Mouse (Mus musculus): Measurements from ENCODE around the gene Ngfr.

Gene Ngfr

DNA sequence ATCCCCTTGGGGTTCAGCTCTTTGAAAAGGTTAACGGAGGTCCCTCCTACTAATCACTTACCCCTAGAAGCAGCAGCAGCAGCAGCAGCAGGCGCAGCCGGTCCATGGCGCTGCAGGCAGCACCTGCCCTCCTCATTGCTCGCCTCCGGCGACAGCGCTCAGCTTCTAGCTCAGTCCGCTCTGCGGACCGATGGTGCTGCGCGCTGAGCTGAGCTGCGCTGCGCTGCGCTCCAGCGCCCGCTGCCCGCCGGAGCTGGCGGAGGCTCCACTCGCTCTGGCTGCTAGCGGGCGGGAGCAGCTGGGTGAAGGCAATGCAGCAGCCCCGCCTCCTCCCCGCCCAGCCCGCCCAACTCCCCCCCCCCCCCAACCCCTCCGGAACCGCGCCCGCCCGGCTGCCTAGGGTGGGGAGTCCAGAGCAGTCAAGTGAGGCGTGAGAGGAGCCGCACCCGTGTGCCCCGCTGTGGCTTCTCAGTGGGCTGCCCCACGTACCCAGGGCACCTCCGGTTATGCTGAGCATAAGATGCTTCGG, at the start of gene Ngfr:
TSS of gene Ngfr (minus strand) at position 313 of the 529 bp plus-strand sequence.
- 3% methylated on average over 38 of the region's 39 CpGs for WGBS

DNA sequence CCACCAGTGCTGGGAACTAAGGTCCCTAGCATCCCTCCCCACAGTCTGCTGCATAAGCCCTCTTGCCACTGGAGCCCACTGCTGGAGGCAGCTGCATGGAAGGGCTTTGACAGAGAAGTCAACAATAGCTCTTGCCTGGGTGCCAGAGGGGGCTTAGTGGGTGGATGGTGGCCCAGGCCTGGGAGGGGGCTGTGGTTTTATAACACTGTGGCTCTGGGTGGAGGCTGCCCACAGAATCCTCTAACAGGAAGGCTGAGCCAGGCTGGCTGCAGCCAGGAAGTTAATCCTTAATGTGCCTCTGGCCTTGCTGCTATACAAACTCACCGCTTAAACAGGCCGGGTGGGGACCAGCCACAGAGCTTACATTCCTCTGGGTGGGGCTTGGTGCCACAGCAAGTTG, 47.5 kb upstream of the Ngfr start:
- WGBS = 58% methylated on average over 2 of the region's 2 CpGs

DNA sequence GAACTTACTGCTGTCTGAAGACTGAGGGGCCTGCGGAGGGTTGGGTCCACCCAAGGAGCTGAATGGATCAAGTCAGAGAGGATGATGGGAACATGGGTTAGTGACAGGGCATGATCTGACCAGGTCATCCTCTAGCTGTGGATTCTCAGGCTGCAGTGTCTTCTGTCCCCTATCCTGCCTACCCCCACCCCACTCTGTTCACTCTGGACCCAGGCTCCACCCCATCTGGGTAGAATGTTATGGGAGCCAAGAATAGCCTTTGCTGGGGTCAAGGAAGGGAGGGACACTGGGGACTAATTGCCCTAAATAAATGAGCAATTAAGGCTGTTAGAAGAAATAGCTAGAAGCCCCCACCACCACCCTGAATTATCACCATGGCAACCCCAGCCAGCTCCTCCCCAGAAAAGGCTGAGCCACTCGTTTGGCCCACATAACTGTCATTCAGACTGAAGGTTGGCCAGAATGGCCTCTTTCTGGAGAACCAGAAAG, 46.0 kb upstream of the Ngfr start:
- 88% methylated on average over 2 of the region's 2 CpGs for WGBS

DNA sequence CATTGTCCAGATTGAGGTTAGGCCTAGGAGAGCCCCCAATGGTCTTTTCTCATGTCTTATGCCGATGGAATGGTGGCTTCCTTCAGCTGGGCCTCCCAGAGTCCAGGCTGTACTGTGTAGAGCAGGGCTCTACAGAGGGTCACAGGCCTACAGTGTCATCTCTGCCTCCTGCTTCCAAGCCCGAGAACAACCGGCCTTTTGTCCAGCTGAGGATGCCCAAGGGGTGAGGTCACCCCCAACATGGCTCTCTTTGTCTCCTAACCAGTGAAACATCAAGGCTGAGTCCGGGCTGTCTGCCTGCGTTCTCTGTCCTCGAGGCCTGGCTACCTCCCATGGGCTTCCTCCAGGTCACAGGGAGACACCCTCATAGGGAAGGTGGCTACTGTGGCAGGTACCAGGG, 44.9 kb upstream of the Ngfr start:
- 69% methylated on average over 6 of the region's 6 CpGs for WGBS

DNA sequence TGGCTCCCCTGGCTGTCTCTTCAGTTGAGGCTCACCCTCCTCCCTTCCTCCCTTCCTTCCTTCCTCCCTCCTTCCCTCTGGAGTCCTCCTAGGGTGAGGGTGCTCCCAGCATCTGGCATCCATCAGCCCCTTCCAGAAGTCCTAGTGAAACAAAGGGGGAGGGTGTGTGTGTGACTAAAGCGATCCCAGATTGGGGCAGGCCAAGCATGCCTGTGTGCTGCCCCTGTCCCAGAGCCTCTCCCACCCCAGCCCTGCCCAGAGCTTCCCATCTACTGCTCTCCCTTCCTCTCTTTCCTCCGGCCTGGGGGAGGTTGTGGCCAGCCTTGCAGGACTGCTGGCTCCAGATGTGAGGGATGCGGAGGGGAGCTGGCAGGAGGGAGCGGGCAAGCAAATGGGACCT, 43.8 kb upstream of the Ngfr start:
- WGBS = 81% methylated on average over 4 of the region's 4 CpGs

DNA sequence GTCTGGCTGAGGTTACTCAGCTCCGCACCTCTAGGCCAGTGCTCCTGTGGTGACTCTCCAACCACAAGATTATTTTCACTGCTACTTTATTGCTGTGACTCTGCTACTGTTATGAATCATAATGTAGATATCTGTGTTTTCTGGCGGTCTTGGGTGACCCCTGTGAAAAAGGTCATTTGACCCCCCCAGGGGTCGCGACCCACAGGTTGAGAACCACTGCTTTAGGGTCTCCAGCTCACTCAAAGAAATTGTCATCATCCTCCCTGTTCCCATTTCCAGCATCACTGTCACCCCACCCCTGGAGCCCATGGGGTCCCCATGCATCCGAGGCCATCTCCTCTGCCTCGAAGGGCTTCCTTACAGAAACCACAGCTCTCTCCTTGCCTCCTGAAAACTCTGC, 43.0 kb upstream of the Ngfr start:
- WGBS = 93% methylated on average over 6 of the region's 6 CpGs

DNA sequence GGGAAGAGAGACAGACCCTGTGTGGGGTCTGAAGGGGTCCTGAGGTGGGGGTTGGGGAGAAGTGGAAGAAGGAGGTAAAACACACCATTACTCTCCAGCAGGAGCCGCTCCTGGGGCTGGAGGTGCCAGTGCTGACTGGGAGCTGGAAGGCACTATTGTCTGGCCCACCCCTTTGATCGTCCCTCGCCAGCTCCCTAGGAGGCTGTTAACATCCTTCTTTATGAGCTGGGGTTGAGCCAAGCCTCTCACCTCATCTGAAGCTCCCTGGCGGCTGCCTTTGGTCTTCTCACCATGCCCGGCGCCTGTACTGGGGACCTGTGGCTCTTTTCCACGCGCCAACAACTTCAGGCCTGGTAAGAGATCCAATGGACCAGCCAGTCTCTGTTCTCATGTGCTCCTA, 34.9 kb upstream of the Ngfr start:
- 65% methylated on average over 8 of the region's 8 CpGs for WGBS

DNA sequence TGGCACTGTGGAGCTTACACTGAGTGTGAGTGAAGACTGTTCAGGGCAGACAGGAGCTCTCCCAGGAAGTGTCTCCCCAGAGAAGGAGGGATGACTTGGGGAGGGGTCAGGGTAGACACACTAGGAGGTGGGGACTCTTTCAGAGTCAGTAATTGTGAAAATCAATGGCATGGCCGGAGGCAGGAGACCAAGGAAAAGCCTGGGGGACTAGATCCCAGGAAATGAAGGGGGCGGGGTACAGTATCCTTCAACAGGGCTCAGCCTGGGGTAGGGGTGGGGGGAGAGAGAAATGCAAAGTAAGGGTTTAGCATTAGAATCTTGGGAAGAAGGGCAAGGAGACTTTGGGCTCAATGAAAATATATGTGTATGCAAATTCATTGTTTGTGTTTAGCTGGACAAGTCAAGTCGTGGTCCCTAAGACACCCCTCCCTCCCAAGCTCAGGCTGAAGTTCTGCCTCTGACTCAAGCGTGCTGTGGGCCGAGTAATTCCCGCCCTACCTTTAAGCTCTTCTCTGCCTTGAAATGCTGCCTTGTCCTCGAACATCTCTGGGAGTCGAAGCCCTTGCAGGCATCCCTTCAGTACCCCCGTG, 34.1 kb upstream of the Ngfr start:
- 73% methylated on average over 9 of the region's 9 CpGs for WGBS

DNA sequence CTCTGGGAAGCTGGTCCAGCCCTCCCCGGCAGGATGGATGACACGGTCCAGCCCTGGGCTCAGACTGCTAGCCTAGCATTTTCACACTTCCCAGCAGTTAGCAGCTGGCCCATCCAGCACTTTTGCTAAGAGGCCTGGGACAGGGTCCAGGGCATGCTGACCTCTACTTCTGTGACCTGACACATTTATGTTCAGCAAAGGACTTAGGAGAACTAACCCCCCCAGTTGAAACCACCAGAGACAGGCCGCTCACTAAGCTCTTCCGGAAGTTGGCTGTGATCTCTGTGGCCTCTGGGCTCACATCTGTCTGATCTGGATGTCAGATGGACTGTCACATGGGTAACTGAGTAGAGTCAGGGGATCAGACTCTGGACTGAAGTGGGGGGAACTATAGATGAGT, 33.5 kb upstream of the Ngfr start:
- 85% methylated on average over 4 of the region's 4 CpGs for WGBS

DNA sequence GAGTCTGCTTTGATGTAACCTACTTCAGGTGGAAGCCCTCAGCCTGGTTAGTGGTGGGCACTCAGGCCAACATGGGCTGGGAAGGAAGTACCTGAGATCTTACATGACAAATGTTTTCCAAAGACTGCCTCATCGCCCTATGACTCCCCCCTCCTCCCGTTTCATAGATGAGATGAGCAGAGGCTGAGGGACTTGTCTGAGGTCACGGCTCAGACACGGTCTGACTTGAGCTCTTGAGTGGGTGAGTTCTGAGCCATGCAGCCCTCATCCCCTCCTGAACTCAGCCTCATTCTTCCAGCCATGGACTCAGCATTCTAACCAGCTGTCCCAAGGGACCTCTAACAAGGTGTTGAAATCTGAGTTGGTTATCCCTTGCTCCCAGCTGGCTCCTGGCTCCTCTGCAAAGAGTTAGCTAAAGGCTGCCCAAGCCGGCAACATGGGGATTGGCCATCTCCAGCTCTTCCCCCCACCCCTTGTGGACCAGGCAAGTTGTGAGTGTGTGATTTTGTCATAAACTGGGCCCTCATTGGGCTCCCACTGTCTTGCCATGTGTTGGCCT, 32.4 kb upstream of the Ngfr start:
- 95% methylated on average over 5 of the region's 5 CpGs for WGBS

DNA sequence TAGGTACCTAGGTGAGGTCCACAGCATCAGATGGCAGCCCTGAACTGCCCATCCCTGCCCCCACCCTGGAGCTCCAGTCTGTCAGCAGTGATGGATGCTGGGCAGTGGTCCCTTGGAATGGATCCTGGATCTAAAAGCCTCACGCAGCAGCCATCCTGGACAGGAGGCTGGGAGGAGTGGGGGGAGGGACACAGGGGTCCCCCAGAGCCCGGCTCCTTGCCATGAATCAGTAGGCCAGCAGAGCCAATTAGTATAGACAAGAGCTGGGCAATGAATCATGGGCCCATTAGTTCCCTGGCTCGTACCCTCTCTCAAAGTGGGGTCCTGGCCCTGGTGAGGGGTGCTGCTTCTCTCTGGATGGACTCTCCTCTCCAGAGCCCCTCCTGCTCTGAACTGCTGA, 31.5 kb upstream of the Ngfr start:
- WGBS = 68% methylated on average over 3 of the region's 3 CpGs

DNA sequence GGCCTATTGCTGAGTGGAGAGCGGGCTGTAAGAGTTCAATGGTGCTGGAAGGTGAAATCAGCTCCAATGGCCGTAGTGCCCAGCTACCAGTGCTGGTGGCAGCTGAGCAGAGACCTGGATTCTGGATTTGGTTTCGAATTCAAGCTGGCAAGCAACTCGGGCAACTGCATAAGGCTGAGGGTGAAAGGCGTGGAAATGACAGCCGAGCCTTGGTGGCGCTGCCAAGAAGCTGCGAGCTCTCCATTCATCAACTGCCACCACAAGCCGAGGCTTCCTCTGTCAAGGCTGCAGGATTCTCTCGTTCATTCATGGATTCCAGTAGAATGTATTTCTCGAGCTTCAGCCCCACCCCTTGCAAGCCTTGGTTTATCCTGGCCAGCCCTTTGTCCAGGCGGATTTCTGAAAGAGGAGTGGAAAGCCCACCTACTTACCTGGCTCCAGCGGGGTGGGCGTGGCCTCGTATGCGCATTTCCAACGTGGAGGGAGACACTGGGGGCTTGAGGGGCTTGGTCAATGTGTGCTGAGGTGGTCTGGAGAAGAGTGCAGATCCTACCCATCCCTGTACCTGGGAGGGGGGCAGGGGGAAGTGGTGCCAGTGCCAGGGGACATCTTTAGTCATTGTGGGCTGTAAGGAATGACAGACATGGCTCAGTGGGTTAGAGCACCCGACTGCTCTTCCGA, 30.4 kb upstream of the Ngfr start:
- 34% methylated on average over 19 of the region's 19 CpGs for WGBS

DNA sequence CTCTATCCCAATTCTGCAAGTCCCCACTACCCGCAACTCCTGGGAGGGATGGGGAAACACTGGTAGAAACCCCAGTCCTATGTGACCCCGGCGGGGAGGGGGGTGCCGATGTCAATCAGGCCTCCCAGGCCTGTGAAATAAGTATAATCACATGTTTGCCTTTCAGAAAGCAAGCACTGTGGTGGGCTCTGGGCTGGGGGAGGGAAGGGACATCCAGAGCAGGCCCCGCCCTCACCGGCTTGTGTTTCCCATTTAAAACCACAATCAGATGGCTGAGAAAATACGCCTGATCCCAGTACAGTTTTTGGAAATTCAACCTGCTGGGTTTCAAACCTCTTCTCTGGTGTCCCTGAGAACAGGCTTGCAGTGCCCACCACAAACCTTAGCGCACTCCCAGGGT, 27.2 kb upstream of the Ngfr start:
- 93% methylated on average over 8 of the region's 8 CpGs for WGBS

DNA sequence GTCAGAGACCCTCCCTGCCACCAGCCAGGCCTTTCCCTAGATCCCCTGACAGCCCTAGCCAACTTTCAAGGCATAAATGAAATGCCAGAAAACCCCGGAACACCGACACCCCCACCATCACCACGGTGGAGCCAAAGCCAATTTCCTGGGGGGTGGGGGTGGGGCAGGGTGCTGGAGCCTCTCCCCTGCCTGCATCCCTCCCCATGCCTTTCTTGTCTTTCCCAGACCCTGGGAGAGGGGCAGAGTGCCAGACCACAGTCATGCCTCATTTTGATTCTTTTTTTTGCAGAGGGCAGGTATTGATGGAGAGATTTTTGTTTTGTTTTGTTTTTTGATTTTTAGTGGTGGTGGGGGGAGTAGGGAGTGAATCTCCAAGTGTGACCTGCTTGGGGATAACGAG, 23.7 kb upstream of the Ngfr start:
- WGBS = 34% methylated on average over 4 of the region's 4 CpGs

DNA sequence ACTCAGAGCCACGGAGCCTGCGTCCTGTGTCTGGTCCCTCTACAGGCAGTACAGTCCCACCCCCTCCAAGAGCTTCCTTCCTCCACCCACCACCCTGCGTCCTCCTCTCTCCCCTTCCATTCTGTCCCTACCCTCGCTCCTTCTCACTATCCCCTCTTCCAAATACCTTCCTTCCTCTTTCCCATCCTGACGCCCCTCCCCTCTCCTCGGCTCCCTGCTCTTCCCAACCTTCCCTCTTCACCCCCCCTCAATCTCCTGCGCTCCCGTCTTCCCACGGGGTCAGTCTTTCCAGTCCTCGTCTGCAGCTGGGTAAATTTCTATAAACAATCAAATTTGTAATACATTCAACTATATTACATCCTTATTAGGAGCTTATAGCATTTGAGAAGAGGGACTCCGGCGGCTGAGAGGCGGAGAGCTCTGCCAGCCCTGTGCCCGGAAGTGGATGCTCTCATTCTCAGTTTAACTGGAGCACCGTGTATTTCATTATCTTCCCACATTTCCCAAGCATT, 22.9 kb upstream of the Ngfr start:
- WGBS = 19% methylated on average over 15 of the region's 15 CpGs

DNA sequence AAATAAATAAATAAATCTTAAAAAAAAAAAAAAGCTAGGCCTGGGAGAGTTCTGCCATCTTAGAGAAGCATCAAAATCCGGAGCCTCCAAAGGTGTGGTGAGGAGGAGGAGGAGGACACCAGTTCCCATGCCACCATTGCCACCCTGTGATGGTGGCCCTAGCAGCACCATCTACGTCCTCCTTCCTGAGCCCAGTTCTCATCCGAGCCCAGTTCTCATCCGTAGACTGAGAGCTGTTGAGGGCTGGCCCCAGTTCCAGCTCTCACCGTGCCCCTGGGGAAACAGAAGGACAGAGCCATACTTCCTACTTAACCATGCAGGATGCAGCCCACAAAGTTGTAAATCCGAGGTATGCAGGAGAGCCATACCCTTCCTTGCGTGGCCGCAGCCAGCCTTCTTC, 22.4 kb upstream of the Ngfr start:
- WGBS = 53% methylated on average over 8 of the region's 8 CpGs

DNA sequence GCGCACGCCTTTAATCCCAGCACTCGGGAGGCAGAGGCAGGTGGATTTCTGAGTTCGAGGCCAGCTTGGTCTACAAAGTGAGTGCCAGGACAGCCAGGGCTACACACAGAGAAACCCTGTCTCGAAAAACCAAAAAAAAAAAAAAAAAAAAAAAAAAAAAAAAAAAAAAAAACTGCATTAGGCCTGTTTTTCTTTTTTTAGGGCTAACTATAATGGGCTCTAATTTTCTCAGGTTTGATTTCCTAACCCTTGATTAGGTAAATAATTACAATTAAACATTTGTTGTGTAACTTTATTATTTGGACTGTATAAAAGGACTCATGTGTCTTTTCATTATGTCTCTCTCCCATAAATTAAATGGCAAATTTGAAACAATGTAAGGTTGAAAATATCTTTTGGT, 19.8 kb upstream of the Ngfr start:
- 91% methylated on average over 4 of the region's 5 CpGs for WGBS

DNA sequence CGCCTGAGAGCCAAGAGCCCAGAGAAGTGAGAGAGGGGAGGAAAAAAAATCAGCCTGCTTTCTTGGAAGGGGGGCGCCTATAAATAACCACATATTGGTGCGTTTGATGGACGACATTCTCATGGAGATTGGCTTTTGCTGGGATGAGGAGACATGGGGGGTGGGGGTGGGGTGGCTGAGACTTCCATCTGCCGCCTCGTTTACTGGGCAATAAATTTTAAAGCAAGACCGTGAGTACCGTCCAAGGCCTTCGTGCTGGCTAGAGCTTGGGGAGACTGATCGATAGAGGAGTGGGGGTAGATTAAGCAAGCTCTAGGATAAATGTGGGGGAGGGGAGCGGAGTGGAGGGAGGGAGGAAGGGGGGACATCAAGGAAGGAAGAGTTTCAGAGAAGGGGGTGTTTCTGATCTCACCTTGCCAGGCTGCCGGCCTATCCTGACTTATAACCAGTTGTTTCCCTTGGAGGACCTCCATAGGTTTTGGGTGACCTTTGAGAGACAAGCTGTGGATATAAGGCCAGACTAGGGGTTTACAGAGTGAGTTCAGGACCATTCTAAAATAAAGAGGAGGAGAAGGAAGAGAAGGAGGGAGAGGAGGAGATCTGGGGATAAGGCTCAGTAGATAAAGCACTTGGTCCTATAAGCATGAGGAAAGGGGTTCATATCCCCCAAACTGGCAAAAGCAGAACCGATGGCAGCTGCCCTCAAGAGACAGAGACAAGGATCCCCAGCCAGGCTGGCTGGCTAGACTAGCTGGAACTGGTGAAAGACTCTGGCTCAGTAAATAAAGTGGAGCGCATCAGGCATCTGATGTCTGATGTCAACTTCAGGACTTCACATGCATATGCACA, 10.9 kb upstream of the Ngfr start:
- 52% methylated on average over 14 of the region's 14 CpGs for WGBS

DNA sequence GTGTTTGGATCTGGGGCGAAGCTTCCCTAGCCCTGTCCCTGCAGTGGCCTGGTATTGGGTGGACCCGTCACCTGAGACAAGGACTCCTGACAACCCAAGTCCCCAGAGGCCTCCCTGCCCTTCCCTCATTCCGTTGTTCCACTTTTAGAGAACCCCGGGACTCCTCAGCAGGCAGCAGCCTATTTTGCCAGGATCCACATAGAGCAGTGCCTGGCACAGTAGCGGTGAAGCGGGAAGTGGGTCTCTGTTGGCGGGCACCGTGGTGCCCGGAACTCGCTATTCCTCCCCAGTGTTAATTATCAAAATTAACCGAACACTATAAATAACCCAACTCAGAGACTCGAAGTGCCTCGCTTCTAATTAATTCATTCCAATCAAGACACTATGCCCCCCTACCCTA, 10.2 kb upstream of the Ngfr start:
- WGBS = 34% methylated on average over 13 of the region's 13 CpGs

DNA sequence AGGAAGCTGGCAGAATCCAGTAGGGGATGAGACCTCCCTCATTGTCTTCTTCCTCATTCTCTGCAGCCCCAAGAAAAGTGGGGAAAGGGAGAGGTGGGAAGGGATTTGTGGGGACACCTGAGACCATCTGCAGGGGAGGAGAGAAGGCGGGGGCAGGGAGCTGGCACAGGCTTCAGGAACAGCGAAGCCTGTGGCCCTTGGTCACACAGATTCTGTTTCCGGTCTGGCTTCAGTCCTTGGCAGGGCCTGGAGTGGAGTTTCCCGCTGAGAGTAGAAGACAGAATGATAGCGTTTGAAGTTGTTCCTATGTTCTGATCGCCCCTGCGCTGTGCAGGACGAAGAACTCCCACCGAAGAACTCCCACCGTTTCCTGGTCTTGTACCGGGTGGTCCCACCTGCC, 9.2 kb upstream of the Ngfr start:
- 48% methylated on average over 11 of the region's 11 CpGs for WGBS

DNA sequence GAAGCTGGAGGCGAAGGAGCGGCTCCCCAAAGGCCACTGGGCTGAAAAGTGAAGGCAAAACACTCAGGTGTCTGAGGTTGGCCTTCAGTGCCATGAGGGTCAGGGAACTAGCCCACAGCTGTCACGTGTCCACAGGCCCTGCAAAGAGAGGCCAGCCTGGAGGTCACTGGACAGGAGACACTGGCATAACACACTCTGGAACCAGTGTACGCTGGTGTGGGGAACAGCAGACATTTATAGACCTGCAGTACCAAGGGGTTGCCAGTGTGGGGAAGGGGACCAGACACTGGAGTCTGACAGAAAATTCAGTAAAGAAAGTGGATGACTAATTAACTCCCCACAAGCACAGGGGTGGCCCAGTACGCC, 8.6 kb upstream of the Ngfr start:
- 79% methylated on average over 5 of the region's 5 CpGs for WGBS
